In genomic region chr17:73711919-73712318, GRCm38 (mm10) we compare ENCODE assay signal across 11 mouse cellular contexts. TPM values are rescaled to one million over a fixed set of nuclear protein-coding genes. Genes with fewer than 3 reads are reported as not detected.
DNase-seq lines count a peak whose midpoint lies in the region; ATAC-seq lines count a peak whose summit lies in the region.
"Had no signal": no experiment of that assay in that cellular context is flagged by ENCODE, and none has a peak within 500 bp of the region (broad histone marks: within the 10 kb centered on the region; RNA-seq: fewer than 3 reads in every experiment).

No protein-coding gene starts in this region.

- ATAC-seq in hindbrain, embryonic 16.5 days = peak; percentile 14; the same call in 1 of the 2 replicates
- ATAC-seq in neural tube, embryonic 15.5 days (ENCODE audit: low FRiP score) = no peak
- ATAC-seq in monocyte, adult 5-6 weeks (replicated peaks; ENCODE audit: insufficient number of reproducible peaks, low FRiP score, low TSS enrichment, poor library complexity, severe bottlenecking) = no peak

- intact Hi-C loops in gastrocnemius, postnatal 36 days (cut with DNase I) = no loop called here

- H3K4me1 ChIP-seq in hindbrain, embryonic 16.5 days (ENCODE audit: control insufficient read depth, insufficient read depth, low read depth, low read length) = peaks cover 13% of the 10 kb centered on the region
- H3K4me1 ChIP-seq in hindbrain, embryonic 10.5 days (replicated peaks) = peaks cover 31% of the 10 kb centered on the region
- peaks cover 50% of the 10 kb centered on the region for H3K4me1 ChIP-seq in neural tube, embryonic 15.5 days
- H3K4me1 ChIP-seq in heart, embryonic 10.5 days = peaks cover 15% of the 10 kb centered on the region; the same call in 1 of the 2 replicates

- no peak overlapping the region for H3K4me3 ChIP-seq in hindbrain, embryonic 16.5 days (ENCODE audit: low read length)
- H3K4me3 ChIP-seq in hindbrain, embryonic 10.5 days = no peak overlapping the region
- no peak overlapping the region for H3K4me3 ChIP-seq in neural tube, embryonic 15.5 days (replicated peaks)
- H3K4me3 ChIP-seq in heart, embryonic 10.5 days = no peak overlapping the region
- H3K4me3 ChIP-seq: heart, embryonic 12.5 days; myocyte had no signal

- no peak overlapping the region for H3K4me2 ChIP-seq in hindbrain, embryonic 16.5 days (ENCODE audit: low read length)
- peak overlapping the region; percentile 93; the same call in 1 of the 2 replicates for H3K4me2 ChIP-seq in neural tube, embryonic 15.5 days
- H3K4me2 ChIP-seq: heart, embryonic 12.5 days had no signal

- no peaks in the 10 kb centered on the region for H3K9me3 ChIP-seq in hindbrain, embryonic 16.5 days (ENCODE audit: control insufficient read depth, low read length)
- peaks cover 8% of the 10 kb centered on the region; the same call in 1 of the 2 replicates for H3K9me3 ChIP-seq in hindbrain, embryonic 10.5 days
- no peaks in the 10 kb centered on the region for H3K9me3 ChIP-seq in neural tube, embryonic 15.5 days (replicated peaks)
- H3K9me3 ChIP-seq in heart, embryonic 10.5 days = no peaks in the 10 kb centered on the region
- H3K9me3 ChIP-seq: heart, embryonic 12.5 days had no signal

- no peak for DNase-seq in hindbrain, embryonic 10.5 days (ENCODE audit: low spot score)
- DNase-seq in cerebellum, adult 9-11 months = peak; percentile 58
- peak; percentile 77 to 86 for DNase-seq in layer of hippocampus, adult 18-20 months (ENCODE audit: low spot score in 2 of 2)
- DNase-seq in heart, embryonic 10.5 days (ENCODE audit: low spot score) = no peak
- no peak for DNase-seq in gastrocnemius, postnatal 36 days

- H3K27ac ChIP-seq in hindbrain, embryonic 16.5 days (ENCODE audit: low read depth, low read length) = peak overlapping the region; percentile 24; the same call in 1 of the 2 replicates
- no peak overlapping the region for H3K27ac ChIP-seq in hindbrain, embryonic 10.5 days
- 0 out of 2 replicates have a peak overlapping the region, but pooled peaks have one; percentile 9 for H3K27ac ChIP-seq in neural tube, embryonic 15.5 days (replicated peaks)
- H3K27ac ChIP-seq in heart, embryonic 10.5 days = no peak overlapping the region
- H3K27ac ChIP-seq: kidney, postnatal 0 days had no signal

- H3K27me3 ChIP-seq in hindbrain, embryonic 16.5 days (replicated peaks; ENCODE audit: control insufficient read depth, insufficient read depth, low read length) = no peaks in the 10 kb centered on the region; the same call in 1 of the 2 replicates
- H3K27me3 ChIP-seq in hindbrain, embryonic 10.5 days (ENCODE audit: insufficient read depth, poor library complexity, severe bottlenecking) = peaks cover 59% of the 10 kb centered on the region
- peaks cover 6% of the 10 kb centered on the region; the same call in 1 of the 2 replicates for H3K27me3 ChIP-seq in neural tube, embryonic 15.5 days (replicated peaks)
- H3K27me3 ChIP-seq in heart, embryonic 10.5 days (ENCODE audit: insufficient read depth, poor library complexity, severe bottlenecking) = peaks cover 62% of the 10 kb centered on the region

- 68% methylated on average over 15 of the region's 15 CpGs for WGBS in hindbrain, embryonic 16.5 days
- 75% methylated on average over 15 of the region's 15 CpGs for WGBS in hindbrain, embryonic 10.5 days
- WGBS in neural tube, embryonic 15.5 days = 60% methylated on average over 15 of the region's 15 CpGs
- WGBS in heart, embryonic 10.5 days = 70% methylated on average over 15 of the region's 15 CpGs

- no peak overlapping the region for H3K9ac ChIP-seq in hindbrain, embryonic 16.5 days (ENCODE audit: low read depth, low read length)
- H3K9ac ChIP-seq in neural tube, embryonic 15.5 days (replicated peaks) = no peak overlapping the region
- H3K9ac ChIP-seq: heart, embryonic 12.5 days had no signal

- H3K36me3 ChIP-seq in hindbrain, embryonic 16.5 days (ENCODE audit: control insufficient read depth, insufficient read depth, low read length) = no peaks in the 10 kb centered on the region
- no peaks in the 10 kb centered on the region for H3K36me3 ChIP-seq in hindbrain, embryonic 10.5 days
- no peaks in the 10 kb centered on the region for H3K36me3 ChIP-seq in neural tube, embryonic 15.5 days
- no peaks in the 10 kb centered on the region for H3K36me3 ChIP-seq in heart, embryonic 10.5 days
- H3K36me3 ChIP-seq: heart, embryonic 12.5 days had no signal

RNA-seq across cellular contexts. Expression of gene Galnt14, which starts 1.7 kb away (rescaled TPM):
- polyA plus RNA-seq in hindbrain, embryonic 16.5 days (2015; fragmentation: Nextera tagmentation; extraction: Ambion mirVana) = 18.3 and 18.5 TPM in 2 replicates
- polyA plus RNA-seq in hindbrain, embryonic 10.5 days (2016; fragmentation: Nextera tagmentation; extraction: Ambion mirVana) = 2.0 and 5.3 TPM in 2 replicates
- 10 to 100 TPM; 18.0 to 21.5 TPM for total RNA-seq in layer of hippocampus, adult 18-20 months (2021)
- 25.3 and 28.9 TPM in 2 replicates for polyA plus RNA-seq in neural tube, embryonic 15.5 days (2015; fragmentation: Nextera tagmentation; extraction: Ambion mirVana)
- polyA plus RNA-seq in heart, embryonic 10.5 days (2016; fragmentation: Nextera tagmentation; extraction: Ambion mirVana) = 1.3 and 3.0 TPM in 2 replicates
- total RNA-seq in gastrocnemius, postnatal 36 days (2021) = not detected
- 0.19 TPM in 1 of 3 replicates, not detected in the others for total RNA-seq in monocyte, adult 5-6 weeks (2017)
- polyA plus RNA-seq: myocyte had no signal

Comparison
In these comparisons a context has a peak if more than half of its experiments do, and no peak if none do; other contexts are left out.
1. H3K27ac ChIP-seq: peak in hindbrain, embryonic 16.5 days (single experiment) and neural tube, embryonic 15.5 days (single experiment); none in hindbrain, embryonic 10.5 days (single experiment) and heart, embryonic 10.5 days (single experiment).
2. DNase-seq: peak in cerebellum, adult 9-11 months (single experiment) and layer of hippocampus, adult 18-20 months (2 of 2); none in hindbrain, embryonic 10.5 days (single experiment), heart, embryonic 10.5 days (single experiment) and gastrocnemius, postnatal 36 days (0 of 2).